Mouse (Mus musculus) liver, embryonic 11.5 days (tissue): ENCODE measurements around the gene Kctd17. TPM values are rescaled to one million over a fixed set of nuclear protein-coding genes. Genes with fewer than 3 reads are reported as not detected.

ENCODE experiments used
- ATAC-seq: fragments of 200-750 bp; cut with Nextera tagmentation; replicated peaks from 2 replicates; pipeline ENCODE4 v1.8.0; 2017; ENCODE audit warnings: moderate number of reproducible peaks, mild to moderate bottlenecking, moderate TSS enrichment, moderate library complexity; ENCODE audit not compliant: low FRiP score
- DNase-seq: peaks from one replicate; pipeline ENCODE4 v3.0.0-alpha.2; 2017; ENCODE audit warnings: low spot score
- H3K27ac ChIP-seq: fragments of 300-500 bp; sonication (generic); 2 replicates; pipeline ENCODE4 v1.5.1; 2014; ENCODE audit warnings: mild to moderate bottlenecking, low read depth, low read length, control low read depth
- H3K27me3 ChIP-seq: fragments of 300-500 bp; sonication (generic); replicated peaks from 2 replicates; pipeline ENCODE4 v1.6.1; 2014; ENCODE audit warnings: low read length, mixed read lengths; ENCODE audit not compliant: control insufficient read depth, insufficient read depth
- H3K36me3 ChIP-seq: fragments of 300-500 bp; sonication (generic); 2 replicates; pipeline ENCODE4 v1.6.1; 2014; ENCODE audit warnings: mild to moderate bottlenecking, low read length, moderate library complexity, mixed read lengths; ENCODE audit not compliant: control insufficient read depth, insufficient read depth
- H3K4me1 ChIP-seq: fragments of 300-500 bp; sonication (generic); replicated peaks from 2 replicates; pipeline ENCODE4 v1.6.1; 2014; ENCODE audit warnings: low read length, mixed read lengths; ENCODE audit not compliant: control insufficient read depth, insufficient read depth
- H3K4me2 ChIP-seq: fragments of 300-500 bp; sonication (generic); 2 replicates; pipeline ENCODE4 v1.6.1; 2014; ENCODE audit warnings: mild to moderate bottlenecking, control low read depth, moderate library complexity
- H3K4me3 ChIP-seq: fragments of 300-500 bp; sonication (generic); 2 replicates; pipeline ENCODE4 v1.5.1; 2014; ENCODE audit warnings: low read depth, low read length, control low read depth
- H3K9ac ChIP-seq: fragments of 300-500 bp; sonication (generic); 2 replicates; pipeline ENCODE4 v1.6.1; 2014; ENCODE audit warnings: low read depth, low read length, control low read depth
- H3K9me3 ChIP-seq: fragments of 300-500 bp; sonication (generic); 2 replicates; pipeline ENCODE4 v1.6.1; 2016; ENCODE audit warnings: low read length, inconsistent platforms, mixed read lengths; ENCODE audit not compliant: control insufficient read depth
- WGBS: fragments of 180-500 bp; shearing (Covaris S2); extraction: QIAGEN DNeasy Blood & Tissue Kit; methylation state at CpG from one replicate; pipeline ENCODE4 v1.1.7; 2014; 5-methylcytosine and 5-hydroxymethylcytosine counted together
- polyA plus RNA-seq: library from polyadenylated mRNA; unstranded; fragments of >200 nt; fragmentation: Nextera tagmentation; extraction: Ambion mirVana; gene quantifications from 2 replicates; pipeline ENCODE4 v1.2.1, GENCODE M21; 2014

Gene Kctd17
- polyA plus RNA-seq, 1 experiment from 2014 or later: 19.2 TPM

- DNase-seq (no peak), ATAC-seq (no peak)
- Histone ChIP-seq H3K4me3 (no peak overlapping the region), H3K9ac (no peak overlapping the region), H3K4me2 (no peak overlapping the region), H3K27ac (no peak overlapping the region), H3K9me3 (no peaks in the 10 kb centered on the region), H3K36me3 (no peaks in the 10 kb centered on the region), H3K4me1 (no peaks in the 10 kb centered on the region), H3K27me3 (0 out of 2 replicates have a peak, but pooled peaks cover 4% of the 10 kb centered on the region)
- 74% methylated on average over 10 of the region's 10 CpGs for WGBS
Measured at GRCm38 (mm10) chr15:78457193-78457592, 28.8 kb downstream of the Kctd17 start.

GRCm38 (mm10) chr15:78462981-78463380 is 34.6 kb downstream of the Kctd17 start:
- Histone ChIP-seq H3K27me3 (no peaks in the 10 kb centered on the region), H3K4me2 (no peak overlapping the region)
- no peak for ATAC-seq

GRCm38 (mm10) chr15:78466809-78467208 is 38.4 kb downstream of the Kctd17 start:
- Histone ChIP-seq H3K9me3 (no peaks in the 10 kb centered on the region), H3K4me1 (peaks cover 2% of the 10 kb centered on the region), H3K9ac (no peak overlapping the region), H3K27ac (no peak overlapping the region), H3K27me3 (no peaks in the 10 kb centered on the region), H3K4me2 (peak overlapping the region; percentile 2; the same call in 1 of the 2 replicates), H3K4me3 (no peak overlapping the region), H3K36me3 (no peaks in the 10 kb centered on the region)
- WGBS: 30% methylated on average over 6 of the region's 6 CpGs
- ATAC-seq (no peak), DNase-seq (no peak)

More at GRCm38 (mm10) chr15:78462981-78463380, 34.6 kb downstream of the Kctd17 start:
- Histone ChIP-seq H3K27ac (no peak overlapping the region), H3K4me1 (no peaks in the 10 kb centered on the region; the same call in 1 of the 2 replicates), H3K36me3 (no peaks in the 10 kb centered on the region), H3K9ac (no peak overlapping the region), H3K4me3 (no peak overlapping the region), H3K9me3 (no peaks in the 10 kb centered on the region)
- no peak for DNase-seq
- WGBS: 44% methylated on average over 2 of the region's 2 CpGs

- Histone ChIP-seq H3K9me3 (no peaks in the 10 kb centered on the region), H3K27me3 (no peaks in the 10 kb centered on the region), H3K27ac (peak overlapping the region; percentile 14; the same call in 1 of the 2 replicates), H3K9ac (no peak overlapping the region), H3K4me3 (no peak overlapping the region), H3K4me2 (peak overlapping the region; percentile 2), H3K36me3 (no peaks in the 10 kb centered on the region), H3K4me1 (peaks cover 4% of the 10 kb centered on the region)
- no peak for ATAC-seq
- 93% methylated on average over 7 of the region's 7 CpGs for WGBS
- DNase-seq: no peak
Measured at GRCm38 (mm10) chr15:78467570-78467969, 39.2 kb downstream of the Kctd17 start.

GRCm38 (mm10) chr15:78468379-78468937 is 40.1 kb downstream of the Kctd17 start, which contains the start of gene Tmprss6:
TSS of gene Tmprss6 (minus strand) at chr15:78468634.
- H3K27ac ChIP-seq: peak within 1 kb of the TSS; percentile 14
- 70% methylated on average over 7 of the region's 7 CpGs for WGBS
- no peaks in the 10 kb centered on the region for H3K27me3 ChIP-seq
- DNase-seq (no peak), ATAC-seq (peak; percentile 21; the same call in 1 of the 2 replicates)
- H3K4me2 ChIP-seq: peak within 1 kb of the TSS; percentile 2
- no peaks in the 10 kb centered on the region for H3K36me3 ChIP-seq
- no peaks in the 10 kb centered on the region for H3K9me3 ChIP-seq
- peaks cover 4% of the 10 kb centered on the region for H3K4me1 ChIP-seq
- H3K4me3 ChIP-seq: no peak within 1 kb of the TSS
- H3K9ac ChIP-seq: no peak within 1 kb of the TSS

GRCm38 (mm10) chr15:78470495-78471276 is 42.3 kb downstream of the Kctd17 start:
- Histone ChIP-seq H3K9me3 (no peaks in the 10 kb centered on the region), H3K9ac (no peak overlapping the region), H3K27ac (no peak overlapping the region), H3K4me1 (peaks cover 4% of the 10 kb centered on the region), H3K4me2 (no peak overlapping the region), H3K27me3 (0 out of 2 replicates have a peak, but pooled peaks cover 3% of the 10 kb centered on the region), H3K4me3 (no peak overlapping the region), H3K36me3 (no peaks in the 10 kb centered on the region)
- 65% methylated on average over 4 of the region's 4 CpGs for WGBS
- no peak for ATAC-seq
- no peak for DNase-seq

GRCm38 (mm10) chr15:78471902-78472301 is 43.5 kb downstream of the Kctd17 start:
- H3K4me3 ChIP-seq: no peak overlapping the region
- 0 out of 2 replicates have a peak, but pooled peaks cover 3% of the 10 kb centered on the region for H3K27me3 ChIP-seq
- H3K4me1 ChIP-seq: peaks cover 4% of the 10 kb centered on the region
- 38% methylated on average over 7 of the region's 7 CpGs for WGBS
- DNase-seq: no peak
- H3K4me2 ChIP-seq: no peak overlapping the region
- no peak overlapping the region for H3K9ac ChIP-seq
- H3K36me3 ChIP-seq: no peaks in the 10 kb centered on the region
- H3K27ac ChIP-seq: no peak overlapping the region
- no peaks in the 10 kb centered on the region for H3K9me3 ChIP-seq
- no peak for ATAC-seq

- DNase-seq: no peak
- Histone ChIP-seq H3K27ac (no peak overlapping the region), H3K4me2 (no peak overlapping the region), H3K36me3 (no peaks in the 10 kb centered on the region), H3K27me3 (0 out of 2 replicates have a peak, but pooled peaks cover 3% of the 10 kb centered on the region), H3K4me1 (peaks cover 4% of the 10 kb centered on the region), H3K9me3 (no peaks in the 10 kb centered on the region), H3K9ac (no peak overlapping the region), H3K4me3 (no peak overlapping the region)
- ATAC-seq: no peak
- 78% methylated on average over 6 of the region's 6 CpGs for WGBS
Measured at GRCm38 (mm10) chr15:78473442-78473841, 45.1 kb downstream of the Kctd17 start.
